Mouse (Mus musculus): ENCODE measurements at regions not wholly inside any gene's neighbourhood (a gene's known extent, or its start where the extent isn't known, plus 50 kb on each side); places are given as distances from the start of the nearest gene placed in this dataset.

DNA sequence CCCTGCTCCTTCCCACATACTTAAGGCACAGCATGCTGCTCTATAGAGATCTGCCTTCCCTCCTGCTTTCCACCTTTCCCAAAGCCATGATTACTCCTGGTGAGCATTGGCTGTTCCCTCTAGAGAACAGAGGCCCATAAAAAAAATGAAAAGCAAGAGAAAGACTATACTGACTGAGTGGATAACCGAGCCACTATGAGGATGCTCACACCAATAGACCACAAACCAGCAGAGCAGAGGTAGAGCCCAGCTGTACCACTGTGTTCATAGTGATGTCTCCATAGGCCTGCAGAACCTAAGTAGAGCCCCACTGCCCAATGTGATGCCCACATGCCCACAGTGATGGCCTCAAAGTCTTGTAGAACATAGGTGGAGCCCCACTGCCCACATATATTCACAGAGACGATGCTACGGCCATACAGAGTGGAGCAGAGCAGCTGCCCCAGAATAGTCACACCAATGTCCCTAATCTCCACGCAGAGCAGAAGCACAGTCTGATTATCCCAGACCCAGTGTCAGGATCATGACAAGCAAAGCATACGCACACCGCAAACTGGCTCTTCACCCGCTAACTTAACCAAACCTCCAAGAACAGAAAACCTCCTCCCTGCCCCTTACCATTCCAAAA, 174.8 kb upstream of the Nr4a3 start:
- DNase-seq (ENCODE audit: low spot score in 2 of 2) = no peak

GRCm38 (mm10) chr4:47870638-47871019, 174.3 kb upstream of the Nr4a3 start:
- no peak for DNase-seq (ENCODE audit: low spot score in 2 of 2)

GRCm38 (mm10) chr4:47881560-47881959, 163.4 kb upstream of the Nr4a3 start:
- no peak for DNase-seq (ENCODE audit: low spot score in 2 of 2)

DNA sequence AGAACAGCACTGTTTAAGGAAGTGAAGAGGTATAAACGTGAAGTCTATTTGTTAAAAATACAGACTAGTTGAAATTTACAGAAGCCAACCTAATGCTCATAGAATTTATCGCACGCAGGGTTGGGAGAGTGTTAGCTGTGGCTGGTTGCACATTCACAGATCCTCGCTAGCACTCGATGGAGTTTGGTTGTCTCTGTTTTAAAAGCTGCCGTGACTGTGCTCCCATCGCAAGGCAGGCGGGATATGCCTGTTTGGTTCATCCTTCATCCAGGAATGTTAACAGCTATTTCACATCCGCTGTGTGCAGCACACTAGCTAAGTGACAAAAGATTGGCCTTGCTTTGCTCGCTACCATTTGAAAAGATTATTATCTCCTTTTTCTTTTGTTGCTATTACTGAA, 162.9 kb upstream of the Nr4a3 start:
- no peak for DNase-seq (ENCODE audit: low spot score in 2 of 2)

DNA sequence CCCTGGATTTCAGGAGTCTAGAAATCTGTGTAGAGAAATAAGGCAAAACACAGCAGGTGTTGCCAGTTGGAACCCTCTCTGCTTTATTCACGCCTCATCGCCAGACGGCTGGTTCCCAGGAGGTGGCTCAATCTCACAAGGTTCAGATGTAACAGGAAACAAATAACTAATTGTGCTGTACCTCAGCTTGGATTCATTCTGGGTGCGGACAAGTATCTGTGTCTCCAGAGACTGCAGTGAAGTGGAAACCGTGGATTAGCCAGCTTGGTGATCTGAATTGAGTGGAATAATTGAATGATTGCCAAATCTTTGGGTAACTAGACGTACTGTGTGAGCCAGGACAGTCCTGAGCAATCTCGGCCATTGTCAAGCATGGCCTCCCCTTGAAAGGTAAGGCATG, 145.4 kb upstream of the Nr4a3 start:
- no peak for DNase-seq (ENCODE audit: low spot score in 2 of 2)

DNA sequence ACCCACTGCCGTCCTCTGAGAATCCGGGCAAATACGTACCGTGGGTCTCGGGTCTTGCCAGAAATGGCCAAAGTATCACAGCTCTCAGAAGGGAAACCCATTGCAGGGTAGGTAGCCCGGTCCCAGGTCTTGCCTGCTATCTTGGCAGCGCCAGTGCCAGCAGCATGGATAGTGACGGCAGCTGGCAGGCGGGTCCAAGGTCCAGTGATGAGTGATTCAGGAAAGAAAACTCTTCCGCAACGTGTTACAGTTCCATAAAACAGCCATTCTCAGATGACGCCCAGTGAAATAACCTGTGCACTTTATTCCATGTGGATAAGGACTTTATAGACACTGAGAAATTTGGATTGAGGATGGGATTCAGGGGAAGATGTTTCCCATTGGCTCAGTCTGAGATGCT, 142.2 kb upstream of the Nr4a3 start:
- no peak for DNase-seq (ENCODE audit: low spot score in 2 of 2)

GRCm38 (mm10) chr4:47912259-47912658, 132.7 kb upstream of the Nr4a3 start:
- DNase-seq (ENCODE audit: low spot score in 2 of 2) = no peak

GRCm38 (mm10) chr4:47919576-47919975, 125.4 kb upstream of the Nr4a3 start:
- DNase-seq (ENCODE audit: low spot score in 2 of 2) = no peak

- DNase-seq (ENCODE audit: low spot score in 2 of 2) = no peak
Measured at GRCm38 (mm10) chr4:47931464-47931863, 113.5 kb upstream of the Nr4a3 start.

- DNase-seq (ENCODE audit: low spot score in 2 of 2) = no peak
Measured at GRCm38 (mm10) chr4:47933526-47933925, 111.4 kb upstream of the Nr4a3 start.

DNA sequence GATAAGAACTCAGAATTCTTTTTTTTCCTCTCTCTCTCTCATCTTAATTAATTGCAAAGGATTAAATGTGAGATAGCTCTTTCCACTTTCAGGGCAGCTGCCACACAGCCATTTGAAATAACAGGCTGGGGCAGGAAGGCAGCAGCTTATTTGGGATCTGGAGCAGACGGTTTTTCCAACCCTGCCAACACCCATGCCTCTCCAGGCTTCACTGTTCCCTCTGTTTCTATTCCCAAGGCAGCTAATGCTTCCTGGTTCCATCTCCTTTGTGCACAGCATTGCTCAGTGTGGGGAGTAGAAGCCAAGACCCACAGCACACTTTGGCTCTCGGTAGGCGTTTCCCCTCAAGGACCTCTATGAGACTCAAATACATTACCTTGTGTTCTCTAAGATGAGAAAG, 109.4 kb upstream of the Nr4a3 start:
- no peak for DNase-seq (ENCODE audit: low spot score in 2 of 2)

DNA sequence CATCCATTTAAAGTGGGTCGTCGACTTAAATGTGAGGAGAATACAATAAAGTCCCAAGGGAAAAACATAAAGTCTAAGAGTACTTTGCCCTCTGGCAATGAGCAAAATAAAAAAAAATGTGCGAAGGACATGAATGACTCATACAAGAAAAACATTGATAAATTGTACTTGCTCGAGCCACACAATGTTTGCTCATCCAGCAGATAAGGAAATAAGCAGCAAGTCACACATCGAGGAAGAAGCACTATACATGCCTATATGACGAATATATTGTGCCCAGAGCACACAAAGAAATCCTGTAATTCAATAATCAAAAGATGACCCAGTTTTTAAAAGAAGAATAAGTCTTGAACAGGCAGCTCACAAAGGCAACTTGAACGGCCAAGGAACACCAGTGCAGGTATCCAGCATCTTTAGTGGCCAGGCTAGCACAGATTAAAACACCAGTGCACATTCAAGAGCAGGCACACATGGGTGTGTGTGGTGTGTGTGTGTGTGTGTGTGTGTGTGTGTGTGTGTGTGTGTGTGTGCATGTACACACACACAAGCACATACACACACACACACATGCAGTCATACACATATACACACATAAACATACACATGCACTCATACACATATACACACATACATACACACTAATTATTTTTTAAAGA, 108.4 kb upstream of the Nr4a3 start:
- no peak for DNase-seq (ENCODE audit: low spot score in 2 of 2)

DNA sequence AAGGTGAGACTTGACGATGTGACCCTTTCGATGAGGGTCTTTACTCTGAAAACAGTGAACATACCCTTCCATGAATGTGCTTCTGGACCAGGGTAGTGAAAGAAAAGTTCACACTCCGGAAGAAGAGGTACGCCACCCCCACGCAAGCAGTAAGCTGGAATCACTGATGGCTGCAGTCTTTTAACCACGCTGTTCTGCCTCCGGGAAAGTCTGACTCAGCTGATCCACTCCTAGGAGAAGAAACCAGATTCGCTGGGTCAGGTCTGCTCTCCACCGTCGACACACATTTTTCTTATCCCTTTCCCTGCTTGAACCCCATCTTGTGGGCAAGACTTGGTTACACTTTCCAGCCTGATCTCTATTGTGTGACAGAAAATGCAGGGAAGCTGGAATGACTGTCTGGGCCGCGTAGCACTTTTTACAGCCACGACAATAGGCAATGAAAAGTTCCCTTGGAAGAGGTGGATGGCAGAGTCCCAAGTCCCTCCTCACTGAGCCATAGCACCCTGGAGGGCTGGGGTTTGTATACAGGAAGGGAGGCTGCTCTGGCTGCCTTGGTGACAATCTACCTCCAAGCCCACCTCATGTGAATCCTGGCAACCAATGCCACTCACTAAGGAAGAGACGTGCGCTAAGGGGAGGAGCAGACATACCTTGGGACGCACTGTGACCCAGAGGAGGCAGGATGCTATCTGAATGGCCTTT, 96.9 kb upstream of the Nr4a3 start:
- DNase-seq (ENCODE audit: low spot score in 2 of 2) = no peak

- no peak for DNase-seq (ENCODE audit: low spot score in 2 of 2)
Measured at GRCm38 (mm10) chr4:47948789-47949188, 96.2 kb upstream of the Nr4a3 start.

DNA sequence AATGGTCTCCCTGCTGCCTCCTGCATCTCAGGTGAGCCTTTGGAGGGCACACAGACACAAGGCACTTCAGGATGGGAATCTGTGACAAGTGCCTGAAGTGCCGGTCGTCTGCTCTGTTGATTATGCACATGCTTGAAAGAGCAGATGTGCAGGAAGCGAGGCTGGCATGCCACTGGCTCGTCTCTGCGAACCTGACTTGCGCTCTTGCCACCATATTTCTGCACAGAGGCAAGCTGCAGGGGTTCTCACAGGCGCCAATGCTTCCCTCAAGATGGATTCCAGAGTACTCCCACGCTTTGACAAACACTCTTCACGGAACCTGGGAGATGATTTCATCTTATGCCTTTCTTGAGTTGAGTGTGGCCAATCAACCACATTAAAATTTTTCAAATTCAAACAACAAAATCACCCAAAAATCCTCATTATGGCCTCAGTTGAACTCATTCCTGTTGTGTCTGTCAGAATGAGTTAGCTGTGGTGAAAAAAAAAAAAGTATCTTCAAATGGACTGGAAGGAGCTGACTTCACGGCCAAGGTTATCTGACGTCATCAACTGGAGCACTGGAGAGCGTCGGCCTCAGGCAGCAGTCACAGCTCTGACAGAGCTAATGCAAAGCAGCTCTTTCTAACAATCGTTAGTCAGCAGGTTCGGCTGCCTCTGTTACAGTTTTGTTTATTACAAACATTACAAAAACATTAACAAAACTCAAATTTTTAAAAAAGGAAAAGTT, 90.2 kb upstream of the Nr4a3 start:
- no peak for DNase-seq (ENCODE audit: low spot score in 2 of 2)

- no peak for DNase-seq (ENCODE audit: low spot score in 2 of 2)
Measured at GRCm38 (mm10) chr4:47964630-47965029, 80.3 kb upstream of the Nr4a3 start.

DNA sequence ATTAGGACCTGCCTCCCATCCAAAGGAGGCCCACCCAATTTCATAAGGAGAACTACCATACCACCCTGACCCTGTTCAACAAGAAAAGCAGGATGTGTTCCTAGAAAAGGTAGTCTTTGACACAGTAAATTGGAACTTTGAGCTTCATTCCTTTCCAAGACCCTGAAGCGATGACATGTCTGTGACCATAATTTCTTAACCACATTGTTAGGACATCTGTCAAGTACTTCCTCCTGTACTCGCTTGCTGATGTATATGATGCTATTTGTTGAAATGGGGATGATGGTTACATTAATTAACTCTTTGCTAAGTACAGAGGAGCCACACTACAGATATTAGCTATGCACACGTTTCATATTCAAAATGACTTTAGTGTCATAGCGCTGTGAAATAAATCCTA, 73.1 kb upstream of the Nr4a3 start:
- no peak for DNase-seq (ENCODE audit: low spot score in 2 of 2)

DNA sequence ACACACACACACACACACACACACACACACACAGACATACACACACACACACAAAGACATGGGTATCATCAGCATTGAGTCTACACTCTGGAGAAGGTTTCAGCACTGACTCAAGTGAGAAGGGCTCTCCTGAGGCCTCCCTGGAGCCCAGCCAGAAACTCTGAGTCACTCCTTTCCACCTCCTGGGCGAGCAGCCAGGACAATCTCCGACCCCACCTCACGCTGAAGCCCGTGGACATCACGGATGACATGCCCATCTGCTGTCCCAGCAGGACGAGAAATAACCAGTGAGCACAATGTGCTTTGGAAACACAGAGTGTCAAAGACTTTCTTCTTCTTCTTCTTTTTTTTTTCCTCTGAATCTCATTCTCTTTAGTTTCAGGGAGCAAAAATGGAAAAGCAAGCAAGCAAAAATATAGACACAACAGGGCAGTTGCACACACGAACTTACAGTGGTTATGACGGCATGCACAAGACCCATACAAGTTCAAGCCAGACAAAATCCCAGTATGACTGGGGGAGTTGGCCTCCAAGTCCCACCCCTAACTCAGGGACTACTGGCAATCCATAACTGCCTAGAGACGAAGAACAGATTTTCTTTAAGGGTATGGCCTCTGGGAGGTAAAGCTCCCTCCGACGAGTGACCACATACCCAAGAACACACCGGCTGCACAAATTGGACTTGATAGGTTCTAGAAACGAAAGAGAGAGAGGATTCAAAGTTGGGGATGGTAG, 65.2 kb upstream of the Nr4a3 start:
- DNase-seq (ENCODE audit: low spot score in 2 of 2) = peak in 1 of 2 experiments; percentile 9

Measured in frontal cortex, postnatal 14 days (tissue).